Mouse (Mus musculus): ENCODE measurements around the gene Irs2.

DNA sequence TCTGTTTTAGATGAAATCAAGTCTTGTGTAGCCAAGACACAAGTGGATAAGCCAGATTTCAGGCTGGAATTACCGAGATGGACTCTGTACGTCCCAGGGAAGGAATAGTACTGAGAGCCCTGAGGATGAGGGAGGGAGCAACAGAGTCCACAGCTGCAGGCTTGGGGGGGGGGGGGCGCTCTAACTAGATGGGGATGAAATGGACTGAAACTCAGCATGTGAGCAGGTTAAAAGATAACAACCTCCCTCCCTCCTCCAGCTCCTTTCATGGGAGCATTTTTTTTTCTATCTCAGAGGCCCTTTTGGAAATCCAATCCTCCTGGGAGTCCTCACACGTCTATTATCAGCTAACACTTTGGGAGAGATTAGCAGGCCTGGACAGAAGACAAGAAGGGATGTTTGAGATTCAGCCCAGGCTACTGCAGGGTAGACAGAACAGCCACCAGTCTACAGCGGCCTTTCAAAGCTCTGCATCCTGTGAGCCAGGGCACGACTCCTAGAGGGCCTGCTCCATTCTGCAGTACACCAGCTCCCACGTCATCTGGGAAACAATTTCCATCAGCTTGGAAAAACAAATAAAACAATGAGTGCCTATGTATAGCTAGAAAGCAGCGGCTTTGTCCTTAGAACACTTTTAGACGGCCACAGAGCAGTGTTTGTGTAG, 50.8 kb downstream of the Irs2 start:
- TF ChIP-seq CTCF (IDR thresholded peaks at IDR 0.05; ENCODE audit: borderline replicate concordance, insufficient read depth, low read length) (no peak), POLR2A (IDR thresholded peaks at IDR 0.05; ENCODE audit: low read depth, low read length) (no peak)

Data from embryonic fibroblast, embryonic 13.5 days (primary cell).